Mouse (Mus musculus): ENCODE data around the gene Zdhhc13. TPM values are rescaled to one million over a fixed set of nuclear protein-coding genes. Genes with fewer than 3 reads are reported as not detected.

The Zdhhc13 gene
- polyA plus RNA-seq, 1 experiment from 2014 or later: 30.9 TPM

DNA sequence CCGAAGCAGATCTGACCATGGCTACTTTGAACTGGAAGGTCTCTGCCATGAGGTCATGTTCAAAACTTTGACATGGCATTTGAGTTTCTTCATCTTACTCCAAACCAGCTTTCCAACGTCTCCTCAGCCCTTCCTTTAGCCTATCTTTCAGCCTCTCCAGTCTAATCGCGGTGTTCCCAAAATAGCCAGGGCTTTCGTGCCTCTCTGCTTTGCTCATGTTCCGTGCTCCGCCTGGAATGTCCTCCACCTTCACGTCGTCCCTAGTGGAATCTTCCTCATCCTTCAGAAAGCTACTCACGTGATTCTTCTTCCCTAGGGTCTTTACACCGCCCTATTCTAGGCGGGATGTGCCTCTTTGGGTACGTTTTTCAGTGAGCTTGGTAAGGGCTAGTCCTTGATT lies 64.7 kb downstream of the Zdhhc13 start:
- WGBS: 88% methylated on average over 13 of the region's 13 CpGs

DNA sequence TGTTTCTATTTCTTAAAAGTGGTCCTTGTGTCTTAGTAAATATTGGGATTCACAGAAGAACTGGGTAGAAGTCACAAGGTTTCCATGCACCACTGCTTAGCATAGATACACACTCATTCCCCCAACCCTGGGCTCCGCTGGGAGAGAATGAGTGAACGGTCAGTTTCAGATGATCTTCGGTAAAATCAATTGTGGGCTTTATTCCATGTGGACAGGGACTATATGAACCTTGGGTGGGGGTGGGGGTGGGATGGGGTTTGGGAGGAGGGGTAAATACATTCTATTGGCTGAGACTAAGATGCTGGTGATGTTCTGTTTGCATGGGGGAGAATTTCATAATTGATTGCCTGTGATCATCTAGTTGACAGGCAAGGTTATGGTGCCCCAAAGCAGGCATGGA lies 66.7 kb downstream of the Zdhhc13 start:
- H3K27ac ChIP-seq (replicated peaks): no peak overlapping the region
- 90% methylated on average over 3 of the region's 3 CpGs for WGBS
- H3K27me3 ChIP-seq (ENCODE audit: low read depth, poor library complexity, severe bottlenecking): peaks cover 9% of the 10 kb centered on the region; the same call in 1 of the 2 replicates
- no peaks in the 10 kb centered on the region for H3K9me3 ChIP-seq (replicated peaks)
- H3K4me1 ChIP-seq: 0 out of 2 replicates have a peak, but pooled peaks cover 3% of the 10 kb centered on the region
- no peak for DNase-seq (ENCODE audit: low spot score)
- H3K4me3 ChIP-seq: no peak overlapping the region
- 0 out of 2 replicates have a peak, but pooled peaks cover 2% of the 10 kb centered on the region for H3K36me3 ChIP-seq

More for the DNA sequence above, 64.7 kb downstream of the Zdhhc13 start:
- H3K4me1 ChIP-seq: peaks cover 4% of the 10 kb centered on the region; the same call in 1 of the 2 replicates
- H3K4me3 ChIP-seq: no peak overlapping the region
- peaks cover 9% of the 10 kb centered on the region; the same call in 1 of the 2 replicates for H3K27me3 ChIP-seq (ENCODE audit: low read depth, poor library complexity, severe bottlenecking)
- DNase-seq (ENCODE audit: low spot score): no peak
- H3K9me3 ChIP-seq (replicated peaks): no peaks in the 10 kb centered on the region
- no peak overlapping the region for H3K27ac ChIP-seq (replicated peaks)
- H3K36me3 ChIP-seq: no peaks in the 10 kb centered on the region

DNA sequence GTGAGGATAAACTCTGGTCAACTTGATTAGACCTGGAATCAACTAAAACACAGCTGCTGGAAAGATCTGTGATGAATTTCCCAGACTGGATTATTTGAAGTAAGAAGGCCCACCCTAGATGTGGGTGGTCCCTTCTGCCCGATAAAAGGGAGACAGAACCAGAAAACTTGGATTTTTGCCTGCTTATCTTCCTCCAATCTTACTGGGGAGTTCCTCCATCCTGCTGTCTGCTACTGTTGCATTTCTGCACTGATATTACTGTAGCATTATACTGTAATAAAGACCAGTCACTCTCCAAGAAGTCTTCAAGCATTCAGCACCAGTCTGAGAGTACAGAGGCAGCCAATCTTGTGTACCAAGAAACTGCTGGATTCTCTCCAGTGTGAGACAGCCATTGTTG lies 69.5 kb downstream of the Zdhhc13 start:
- Histone ChIP-seq H3K27me3 (ENCODE audit: low read depth, poor library complexity, severe bottlenecking) (peaks cover 8% of the 10 kb centered on the region; the same call in 1 of the 2 replicates), H3K4me3 (no peak overlapping the region), H3K36me3 (peaks cover 14% of the 10 kb centered on the region; the same call in 1 of the 2 replicates), H3K27ac (replicated peaks) (no peak overlapping the region), H3K4me1 (no peaks in the 10 kb centered on the region), H3K9me3 (replicated peaks) (no peaks in the 10 kb centered on the region)
- WGBS: 88% methylated on average over 1 of the region's 1 CpGs
- no peak for DNase-seq (ENCODE audit: low spot score)

DNA sequence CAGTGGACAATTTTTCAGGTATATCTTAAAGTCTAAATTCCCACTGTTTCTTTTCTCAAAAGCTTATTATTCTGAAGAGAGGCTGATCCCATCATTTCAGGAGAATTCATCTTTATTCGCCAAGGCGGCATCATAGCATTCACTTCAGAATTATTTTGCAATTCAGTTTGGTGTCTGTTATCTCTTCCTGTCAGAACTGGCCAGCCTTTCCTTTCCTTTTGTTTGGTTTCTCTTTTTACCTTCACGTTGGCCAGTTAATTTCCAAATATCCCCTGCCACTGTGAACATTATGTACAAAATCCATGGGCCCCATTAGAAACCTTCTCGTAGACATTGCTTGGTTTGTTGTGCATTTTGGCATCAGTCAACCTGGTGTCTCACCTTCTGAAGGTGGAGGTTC lies 70.6 kb downstream of the Zdhhc13 start:
- Histone ChIP-seq H3K36me3 (peaks cover 23% of the 10 kb centered on the region), H3K27me3 (ENCODE audit: low read depth, poor library complexity, severe bottlenecking) (peaks cover 3% of the 10 kb centered on the region; the same call in 1 of the 2 replicates), H3K4me3 (no peak overlapping the region), H3K9me3 (replicated peaks) (no peaks in the 10 kb centered on the region), H3K4me1 (no peaks in the 10 kb centered on the region), H3K27ac (replicated peaks) (no peak overlapping the region)
- WGBS: 93% methylated on average over 4 of the region's 4 CpGs
- DNase-seq (ENCODE audit: low spot score): no peak

DNA sequence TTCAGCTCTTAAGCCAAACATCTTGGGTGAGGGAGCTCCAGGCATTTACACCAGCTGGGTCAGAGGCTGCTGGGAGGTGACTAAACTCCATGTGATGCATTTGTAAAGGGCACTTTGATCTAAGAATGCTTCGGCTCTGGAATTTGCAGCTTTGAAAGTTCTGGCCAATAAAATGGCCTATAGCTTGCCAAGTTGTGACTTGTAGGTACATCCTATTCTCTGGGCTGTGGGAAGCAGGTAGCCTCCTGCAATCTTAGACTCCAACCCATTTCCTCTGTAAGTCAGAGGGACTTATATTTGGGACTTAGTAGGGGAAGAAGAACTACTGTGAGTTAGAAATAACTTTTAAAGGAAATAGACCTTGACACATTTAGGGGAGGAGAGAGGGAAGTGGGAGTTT lies 72.1 kb downstream of the Zdhhc13 start:
- no peaks in the 10 kb centered on the region for H3K4me1 ChIP-seq
- no peak overlapping the region for H3K27ac ChIP-seq (replicated peaks)
- no peak overlapping the region for H3K4me3 ChIP-seq
- no peak for DNase-seq (ENCODE audit: low spot score)
- WGBS: 70% methylated on average over 1 of the region's 1 CpGs
- no peaks in the 10 kb centered on the region for H3K9me3 ChIP-seq (replicated peaks)
- no peaks in the 10 kb centered on the region for H3K27me3 ChIP-seq (ENCODE audit: low read depth, poor library complexity, severe bottlenecking)
- H3K36me3 ChIP-seq: peaks cover 39% of the 10 kb centered on the region

DNA sequence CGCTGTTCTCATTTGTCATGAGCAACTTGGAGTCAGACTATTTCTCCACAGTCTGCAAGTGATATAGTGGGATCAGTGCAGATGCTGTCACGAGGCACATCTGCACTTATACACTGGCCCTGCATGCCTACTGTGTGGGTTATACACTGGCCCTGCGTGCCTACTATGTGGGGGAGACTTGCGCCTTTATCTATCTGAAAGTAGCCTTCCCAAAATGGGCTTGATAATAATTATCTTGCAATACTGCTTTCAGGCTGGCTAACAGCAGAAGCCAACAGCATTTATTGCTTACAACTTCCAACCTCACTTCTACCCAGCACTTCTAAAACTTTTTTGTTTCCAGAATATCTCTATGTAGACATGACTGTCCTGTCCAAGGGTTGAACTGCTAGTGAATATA lies 73.0 kb downstream of the Zdhhc13 start:
- Histone ChIP-seq H3K27me3 (ENCODE audit: low read depth, poor library complexity, severe bottlenecking) (no peaks in the 10 kb centered on the region), H3K27ac (replicated peaks) (no peak overlapping the region), H3K4me3 (no peak overlapping the region), H3K36me3 (peaks cover 47% of the 10 kb centered on the region), H3K4me1 (no peaks in the 10 kb centered on the region), H3K9me3 (replicated peaks) (no peaks in the 10 kb centered on the region)
- 96% methylated on average over 4 of the region's 4 CpGs for WGBS
- no peak for DNase-seq (ENCODE audit: low spot score)

DNA sequence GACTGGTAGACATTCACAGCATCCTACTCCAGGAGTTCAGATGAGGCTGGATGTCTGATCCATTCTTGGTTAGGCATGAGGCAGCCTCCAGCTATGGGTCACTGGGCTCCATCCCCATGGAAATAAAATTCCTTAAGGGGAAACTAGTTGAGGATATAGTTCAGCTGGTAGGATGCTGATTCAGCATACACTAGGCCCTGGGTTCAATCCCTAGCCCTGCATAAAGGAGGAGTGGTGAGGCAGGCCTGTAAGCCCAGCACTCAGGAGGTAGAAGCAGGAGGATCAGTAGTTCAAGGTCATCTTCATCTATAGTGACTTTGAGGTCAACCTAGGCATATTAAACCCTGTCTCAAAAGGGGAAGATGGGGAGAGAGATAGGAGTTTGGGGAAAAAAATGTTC lies 75.4 kb downstream of the Zdhhc13 start:
- Histone ChIP-seq H3K9me3 (replicated peaks) (no peaks in the 10 kb centered on the region), H3K4me1 (no peaks in the 10 kb centered on the region), H3K27me3 (ENCODE audit: low read depth, poor library complexity, severe bottlenecking) (no peaks in the 10 kb centered on the region), H3K27ac (replicated peaks) (no peak overlapping the region), H3K4me3 (no peak overlapping the region), H3K36me3 (peaks cover 71% of the 10 kb centered on the region)
- no peak for DNase-seq (ENCODE audit: low spot score)

DNA sequence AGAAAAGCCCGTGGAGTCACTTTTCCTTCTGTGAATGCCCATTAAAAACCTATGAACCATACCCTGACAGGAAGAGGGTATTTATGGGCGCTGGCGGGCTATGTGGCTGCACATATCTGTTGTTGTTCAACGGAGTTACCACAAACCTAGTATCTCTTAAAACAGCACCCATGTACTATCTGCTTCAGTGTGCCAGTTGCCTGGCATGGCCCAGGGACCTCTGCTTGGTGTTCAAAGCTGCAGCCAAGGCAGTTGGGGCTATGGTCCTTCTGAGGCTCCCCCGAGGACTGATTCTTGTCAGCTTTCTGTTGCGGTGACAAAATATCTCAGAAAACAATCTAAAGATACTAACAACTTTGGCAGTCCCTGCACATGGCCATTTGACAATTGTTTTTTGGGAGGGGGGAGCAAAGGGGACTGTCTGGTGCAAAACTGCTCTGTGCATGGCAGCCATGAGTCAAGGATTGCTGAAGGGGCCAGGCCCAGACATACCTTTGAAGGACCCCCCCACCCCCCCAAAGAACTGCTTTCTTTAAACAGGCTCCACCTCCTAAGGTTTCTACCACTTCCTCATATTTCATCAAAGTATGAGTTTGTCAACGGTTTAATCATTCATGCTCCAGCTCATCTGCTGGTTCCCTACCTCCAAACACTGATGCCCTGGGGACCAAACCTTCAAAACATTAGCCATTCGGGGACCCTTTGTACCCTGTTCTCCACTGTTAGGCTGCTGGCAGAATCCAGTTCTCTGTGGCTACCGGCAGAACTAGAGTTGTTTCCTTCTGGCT lies 76.1 kb downstream of the Zdhhc13 start:
- WGBS: 97% methylated on average over 9 of the region's 9 CpGs
- Histone ChIP-seq H3K36me3 (peaks cover 78% of the 10 kb centered on the region), H3K4me3 (no peak overlapping the region), H3K27me3 (ENCODE audit: low read depth, poor library complexity, severe bottlenecking) (no peaks in the 10 kb centered on the region), H3K27ac (replicated peaks) (no peak overlapping the region), H3K4me1 (no peaks in the 10 kb centered on the region), H3K9me3 (replicated peaks) (no peaks in the 10 kb centered on the region)
- no peak for DNase-seq (ENCODE audit: low spot score)

DNA sequence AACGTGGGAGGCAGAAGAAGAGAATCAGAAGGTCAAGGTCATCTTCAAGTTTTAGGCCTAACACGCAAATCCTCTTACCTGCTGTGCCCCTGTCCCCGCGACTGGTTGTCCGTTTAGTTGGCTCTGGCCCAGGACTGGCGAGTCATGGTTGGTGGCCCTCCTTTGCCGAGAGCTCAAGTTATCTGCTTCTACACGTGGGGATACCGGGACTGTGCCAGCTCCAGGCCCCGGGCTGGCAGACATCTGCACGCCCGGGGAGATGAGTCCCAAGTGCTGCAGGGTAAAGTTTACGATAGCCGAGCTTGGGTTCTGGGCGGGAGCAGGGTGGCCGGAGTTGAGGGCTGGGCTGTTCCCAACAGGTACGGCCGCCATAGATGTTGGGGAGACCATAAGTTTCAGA lies 78.8 kb downstream of the Zdhhc13 start:
- 95% methylated on average over 18 of the region's 18 CpGs for WGBS
- no peak overlapping the region for H3K27ac ChIP-seq (replicated peaks)
- H3K36me3 ChIP-seq: peaks cover 93% of the 10 kb centered on the region

DNA sequence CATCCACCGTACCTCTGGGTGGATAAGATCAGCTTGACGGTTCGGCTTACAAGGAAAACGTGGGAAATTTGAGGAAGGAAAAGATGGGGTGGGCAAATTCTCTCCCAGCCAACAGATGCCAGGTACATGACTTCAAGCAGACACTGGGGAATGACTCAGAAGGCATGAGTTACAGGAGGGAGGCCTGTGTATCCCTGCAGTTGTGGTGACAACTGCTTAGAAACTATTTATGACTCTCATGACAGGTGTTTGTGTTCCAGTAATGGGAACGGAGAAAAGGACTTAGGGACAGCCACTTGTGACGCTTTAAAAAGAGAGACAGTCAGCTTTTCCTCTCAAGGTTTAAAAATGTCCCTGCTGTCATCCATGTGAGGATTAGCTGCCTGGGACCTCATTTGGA lies 81.3 kb downstream of the Zdhhc13 start:
- H3K4me1 ChIP-seq: no peaks in the 10 kb centered on the region
- peaks cover 100% of the 10 kb centered on the region for H3K36me3 ChIP-seq
- 92% methylated on average over 6 of the region's 6 CpGs for WGBS

More for the DNA sequence above, 78.8 kb downstream of the Zdhhc13 start:
- Histone ChIP-seq H3K4me1 (no peaks in the 10 kb centered on the region), H3K9me3 (replicated peaks) (no peaks in the 10 kb centered on the region), H3K4me3 (no peak overlapping the region), H3K27me3 (ENCODE audit: low read depth, poor library complexity, severe bottlenecking) (no peaks in the 10 kb centered on the region)
- DNase-seq (ENCODE audit: low spot score): no peak

DNA sequence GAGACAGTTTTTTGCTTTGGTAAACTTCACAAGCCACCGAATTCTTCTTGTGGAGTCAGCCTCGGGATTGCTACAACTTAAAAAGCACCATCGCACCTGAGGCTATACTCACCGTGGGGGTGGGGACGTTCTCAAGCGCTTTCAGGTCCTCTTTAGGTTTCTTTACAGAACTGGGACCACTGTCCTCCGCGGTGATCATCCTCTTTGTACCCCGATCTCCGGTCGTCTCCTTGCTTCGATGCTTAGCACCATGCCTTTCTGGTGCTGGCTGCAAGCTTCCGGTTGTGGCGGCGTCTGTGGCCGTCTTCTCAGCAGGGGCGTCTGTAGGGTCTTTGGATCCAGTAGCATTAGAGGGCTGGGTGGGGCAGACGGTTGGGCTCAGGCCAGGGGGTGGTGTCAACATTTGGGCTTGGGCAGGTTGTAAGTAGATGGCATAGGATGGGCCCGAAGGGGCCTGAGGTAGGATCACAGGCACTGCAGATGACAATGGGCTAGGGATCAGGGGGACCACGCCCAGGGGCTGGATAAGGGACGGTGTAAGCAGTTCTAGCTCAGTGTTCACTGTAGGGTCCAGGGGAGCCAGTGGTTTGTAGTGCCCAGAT lies 81.9 kb downstream of the Zdhhc13 start:
- peaks cover 100% of the 10 kb centered on the region for H3K36me3 ChIP-seq
- no peaks in the 10 kb centered on the region for H3K9me3 ChIP-seq (replicated peaks)
- no peaks in the 10 kb centered on the region for H3K27me3 ChIP-seq (ENCODE audit: low read depth, poor library complexity, severe bottlenecking)
- H3K4me1 ChIP-seq: no peaks in the 10 kb centered on the region
- WGBS: 95% methylated on average over 21 of the region's 21 CpGs
- no peak overlapping the region for H3K27ac ChIP-seq (replicated peaks)
- no peak for DNase-seq (ENCODE audit: low spot score)
- no peak overlapping the region for H3K4me3 ChIP-seq

More for the DNA sequence above, 81.3 kb downstream of the Zdhhc13 start:
- no peaks in the 10 kb centered on the region for H3K27me3 ChIP-seq (ENCODE audit: low read depth, poor library complexity, severe bottlenecking)
- no peak for DNase-seq (ENCODE audit: low spot score)
- no peak overlapping the region for H3K4me3 ChIP-seq
- H3K9me3 ChIP-seq (replicated peaks): no peaks in the 10 kb centered on the region
- no peak overlapping the region for H3K27ac ChIP-seq (replicated peaks)

DNA sequence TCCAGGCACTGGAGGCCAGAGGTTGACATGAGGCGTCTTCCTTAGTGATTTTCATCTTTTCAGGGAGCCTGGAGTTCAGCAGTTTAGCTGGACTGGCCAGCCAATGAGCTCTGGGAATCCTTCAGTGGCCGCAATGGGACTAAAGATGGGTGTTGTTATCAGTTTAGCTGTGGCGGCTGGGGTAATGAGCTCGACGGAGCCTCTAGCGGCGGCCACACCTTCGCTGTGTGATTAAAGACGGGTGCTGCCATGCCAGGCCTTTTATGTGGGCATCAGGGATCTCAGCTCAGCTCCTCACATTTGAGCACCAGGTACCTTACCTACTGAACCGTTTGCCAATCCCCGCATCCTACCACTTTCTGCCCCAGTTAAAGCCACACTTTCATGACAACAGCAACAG lies 82.5 kb downstream of the Zdhhc13 start:
- WGBS: 91% methylated on average over 11 of the region's 11 CpGs

DNA sequence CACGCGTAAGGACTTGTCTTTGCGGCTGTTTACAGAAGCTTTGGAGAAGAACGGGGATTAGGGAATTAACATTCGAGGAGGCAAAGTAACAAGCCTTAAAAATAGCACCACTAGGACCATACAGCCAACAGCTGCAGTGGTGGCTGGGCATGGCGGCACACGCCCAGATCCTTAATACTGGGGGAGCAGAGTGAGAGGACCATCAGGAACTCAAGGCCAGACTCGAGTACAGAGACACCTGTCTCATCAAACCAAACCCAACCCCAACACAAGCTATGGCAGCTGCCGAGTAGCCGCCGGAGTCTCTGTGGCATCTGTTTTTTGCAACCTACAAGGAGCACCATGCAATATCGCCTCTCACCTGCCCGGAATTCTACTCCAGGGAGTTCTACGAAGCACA lies 86.3 kb downstream of the Zdhhc13 start:
- peaks cover 90% of the 10 kb centered on the region for H3K36me3 ChIP-seq

More for the DNA sequence above, 82.5 kb downstream of the Zdhhc13 start:
- no peak overlapping the region for H3K4me3 ChIP-seq
- peaks cover 100% of the 10 kb centered on the region for H3K36me3 ChIP-seq
- DNase-seq (ENCODE audit: low spot score): no peak
- H3K27ac ChIP-seq (replicated peaks): no peak overlapping the region
- no peaks in the 10 kb centered on the region for H3K27me3 ChIP-seq (ENCODE audit: low read depth, poor library complexity, severe bottlenecking)
- no peaks in the 10 kb centered on the region for H3K9me3 ChIP-seq (replicated peaks)
- no peaks in the 10 kb centered on the region for H3K4me1 ChIP-seq

More for the DNA sequence above, 86.3 kb downstream of the Zdhhc13 start:
- no peak overlapping the region for H3K4me3 ChIP-seq
- 96% methylated on average over 14 of the region's 14 CpGs for WGBS
- H3K27me3 ChIP-seq (ENCODE audit: low read depth, poor library complexity, severe bottlenecking): no peaks in the 10 kb centered on the region
- DNase-seq (ENCODE audit: low spot score): no peak
- H3K4me1 ChIP-seq: peaks cover 12% of the 10 kb centered on the region
- no peaks in the 10 kb centered on the region for H3K9me3 ChIP-seq (replicated peaks)
- H3K27ac ChIP-seq (replicated peaks): no peak overlapping the region
